Mouse (Mus musculus): ENCODE data around the gene Tfip11. TPM values are rescaled to one million over a fixed set of nuclear protein-coding genes. Genes with fewer than 3 reads are reported as not detected.
"Not testable (repeated sequence)": the region's sequence is repeated elsewhere in the genome, so short reads cannot be mapped to it uniquely, and the experiment has no call there.

The Tfip11 gene
- polyA plus RNA-seq, 1 experiment from 2014 or later: 41.3 TPM

DNA sequence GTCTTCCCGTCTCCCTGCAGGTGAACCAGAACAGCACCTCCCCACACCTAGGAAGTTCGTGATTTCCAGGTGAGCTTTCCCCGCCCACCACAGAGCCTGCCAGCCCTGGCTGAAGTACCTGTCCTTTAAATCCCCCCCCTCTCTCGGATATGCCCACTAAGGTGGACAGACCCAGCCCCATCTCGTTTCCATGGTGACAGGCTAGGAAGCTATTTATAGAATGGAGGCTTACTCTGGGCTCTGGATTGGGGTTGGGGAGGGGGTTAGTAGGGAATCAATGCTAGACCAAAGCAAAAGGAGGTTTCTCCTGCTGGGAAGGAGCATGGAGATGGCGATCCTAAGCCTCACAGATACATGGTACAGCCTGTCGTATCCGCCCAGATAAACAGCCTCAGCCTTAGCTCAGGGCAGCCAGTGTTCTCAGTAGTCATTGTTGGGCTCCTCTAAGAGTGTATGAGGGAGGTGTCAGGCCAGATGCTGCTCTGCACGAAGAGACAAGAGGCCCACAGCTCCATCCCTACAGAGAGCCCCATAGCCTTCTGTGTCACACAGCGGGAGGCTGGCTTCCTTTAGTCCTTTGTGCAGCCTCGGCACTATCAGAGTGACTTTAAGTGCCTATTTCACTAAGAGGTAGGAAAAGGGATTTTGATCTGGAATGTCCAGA lies 12.8 kb upstream of the Tfip11 start:
- peaks cover 3% of the 10 kb centered on the region; the same call in 1 of the 2 replicates for H3K4me1 ChIP-seq
- no peak for DNase-seq (ENCODE audit: low spot score)
- H3K27ac ChIP-seq (replicated peaks): no peak overlapping the region
- H3K9me3 ChIP-seq: no peaks in the 10 kb centered on the region
- no peaks in the 10 kb centered on the region for H3K27me3 ChIP-seq (replicated peaks; ENCODE audit: low read depth, poor library complexity, severe bottlenecking)
- H3K36me3 ChIP-seq (replicated peaks): peaks cover 76% of the 10 kb centered on the region
- no peak overlapping the region for H3K4me3 ChIP-seq
- WGBS: 70% methylated on average over 11 of the region's 11 CpGs

DNA sequence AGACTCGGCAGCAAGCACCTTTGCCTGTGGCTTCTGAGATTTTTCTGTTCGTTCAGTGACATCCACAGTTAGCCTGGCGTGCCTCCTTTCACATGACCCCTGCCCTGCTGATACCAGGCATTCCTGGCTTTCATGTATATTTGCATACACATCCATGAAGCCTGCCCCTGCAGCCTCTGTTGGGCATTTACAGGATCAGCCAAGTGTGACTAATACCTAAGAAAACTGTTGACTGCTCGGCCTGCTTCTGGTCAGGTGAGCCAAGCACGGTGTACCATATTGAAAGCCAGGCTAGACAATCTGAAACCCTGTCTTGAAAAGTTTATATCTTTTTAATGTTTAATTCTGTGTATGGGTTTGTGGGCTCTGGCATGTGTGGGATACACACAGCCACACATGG lies 9.7 kb upstream of the Tfip11 start:
- no peaks in the 10 kb centered on the region for H3K9me3 ChIP-seq
- peaks cover 44% of the 10 kb centered on the region for H3K36me3 ChIP-seq (replicated peaks)
- H3K4me1 ChIP-seq: peaks cover 3% of the 10 kb centered on the region; the same call in 1 of the 2 replicates
- H3K4me3 ChIP-seq: no peak overlapping the region
- H3K27me3 ChIP-seq (replicated peaks; ENCODE audit: low read depth, poor library complexity, severe bottlenecking): no peaks in the 10 kb centered on the region
- H3K27ac ChIP-seq (replicated peaks): no peak overlapping the region
- DNase-seq (ENCODE audit: low spot score): no peak
- 74% methylated on average over 5 of the region's 5 CpGs for WGBS

DNA sequence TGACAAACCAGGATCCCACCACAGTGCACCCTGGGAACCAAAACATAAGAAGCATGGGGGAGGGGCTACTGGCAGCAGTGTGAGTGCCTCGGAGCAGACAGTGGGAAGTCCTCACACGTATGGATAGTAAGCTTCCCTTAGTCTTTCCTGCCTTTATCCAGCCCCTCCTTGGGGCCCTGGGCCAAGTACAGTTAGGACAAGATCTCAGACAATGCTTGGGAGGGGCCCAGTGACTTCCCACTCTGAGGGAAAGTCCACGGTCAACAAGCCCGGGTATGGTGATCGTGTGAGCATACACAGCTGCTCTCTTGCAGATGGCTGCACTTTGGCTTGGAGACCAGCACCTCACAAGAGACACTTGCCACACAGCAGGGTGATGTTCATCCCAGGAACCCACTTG lies 8.8 kb upstream of the Tfip11 start:
- H3K9me3 ChIP-seq: no peaks in the 10 kb centered on the region
- 60% methylated on average over 5 of the region's 5 CpGs for WGBS
- H3K4me3 ChIP-seq: no peak overlapping the region
- peaks cover 36% of the 10 kb centered on the region for H3K36me3 ChIP-seq (replicated peaks)
- DNase-seq (ENCODE audit: low spot score): no peak
- no peaks in the 10 kb centered on the region for H3K27me3 ChIP-seq (replicated peaks; ENCODE audit: low read depth, poor library complexity, severe bottlenecking)
- H3K27ac ChIP-seq (replicated peaks): no peak overlapping the region
- peaks cover 3% of the 10 kb centered on the region; the same call in 1 of the 2 replicates for H3K4me1 ChIP-seq

DNA sequence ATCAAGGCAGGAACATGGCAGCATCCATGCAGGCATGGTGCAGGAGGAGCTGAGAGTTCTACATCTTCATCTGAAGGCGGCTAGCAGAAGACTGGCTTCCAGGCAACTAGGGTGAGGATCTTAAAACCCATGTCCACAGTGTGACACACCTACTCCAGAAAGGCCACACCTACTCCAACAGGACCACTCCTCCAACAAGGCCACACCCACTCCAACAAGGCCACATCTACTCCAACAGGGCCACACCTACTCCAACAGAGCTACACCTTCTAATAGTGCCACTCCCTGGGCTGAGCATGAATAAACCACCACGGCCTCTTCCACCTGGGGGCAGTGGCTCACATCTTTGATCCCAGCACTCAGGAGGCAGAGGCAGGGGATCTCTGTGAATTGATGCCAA lies 6.8 kb upstream of the Tfip11 start:
- H3K4me1 ChIP-seq; H3K4me3 ChIP-seq; H3K9me3 ChIP-seq; DNase-seq (ENCODE audit: low spot score); H3K27ac ChIP-seq (replicated peaks); H3K27me3 ChIP-seq (replicated peaks; ENCODE audit: low read depth, poor library complexity, severe bottlenecking): not testable (repeated sequence)
- 67% methylated on average over 2 of the region's 2 CpGs for WGBS
- H3K36me3 ChIP-seq (replicated peaks): peaks cover 16% of the 10 kb centered on the region

DNA sequence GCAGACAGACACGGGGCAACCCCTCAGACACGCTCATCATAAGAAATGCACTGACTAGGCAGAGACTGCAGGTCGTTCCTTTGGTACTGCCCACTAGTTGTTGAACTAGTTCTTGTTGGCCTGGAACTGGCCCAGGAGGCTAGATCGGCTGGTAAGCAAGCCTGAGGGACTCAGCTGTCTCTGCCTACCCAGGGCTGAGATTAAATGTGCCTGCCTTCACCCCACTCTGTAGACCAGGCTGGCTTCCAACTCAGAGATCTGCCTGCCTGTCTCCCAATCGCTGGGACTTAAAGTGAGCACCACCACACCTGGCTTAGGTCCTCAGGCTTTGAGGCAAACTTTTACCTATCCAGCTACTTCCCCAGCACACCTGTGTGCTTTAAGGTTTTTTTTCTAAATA lies 5.8 kb upstream of the Tfip11 start:
- Histone ChIP-seq H3K4me3 (no peak overlapping the region), H3K4me1 (peaks cover 14% of the 10 kb centered on the region), H3K27me3 (replicated peaks; ENCODE audit: low read depth, poor library complexity, severe bottlenecking) (no peaks in the 10 kb centered on the region), H3K9me3 (no peaks in the 10 kb centered on the region), H3K36me3 (replicated peaks) (peaks cover 7% of the 10 kb centered on the region), H3K27ac (replicated peaks) (no peak overlapping the region)
- WGBS: 74% methylated on average over 5 of the region's 5 CpGs
- DNase-seq (ENCODE audit: low spot score): no peak

DNA sequence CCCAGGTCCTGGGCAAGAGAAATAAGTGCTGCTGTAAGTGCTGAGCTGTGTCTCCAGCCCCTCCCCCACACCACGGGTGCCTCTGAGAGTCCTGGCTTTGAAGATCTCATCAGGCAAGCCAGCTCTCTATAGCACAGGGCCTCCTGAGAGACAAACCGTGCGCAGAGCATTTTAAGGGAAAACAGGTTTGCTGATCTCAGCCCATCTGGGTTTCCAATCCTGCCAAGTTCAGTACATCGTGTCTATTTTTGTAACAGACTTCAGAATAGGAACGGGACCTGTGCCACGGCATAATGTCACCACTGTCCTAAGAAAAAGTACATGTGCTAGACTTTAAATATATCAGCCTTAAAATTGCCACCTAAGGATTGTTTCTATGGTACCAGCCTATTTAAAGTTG lies 5.2 kb upstream of the Tfip11 start:
- Histone ChIP-seq H3K36me3 (replicated peaks) (peaks cover 2% of the 10 kb centered on the region; the same call in 1 of the 2 replicates), H3K27me3 (replicated peaks; ENCODE audit: low read depth, poor library complexity, severe bottlenecking) (no peaks in the 10 kb centered on the region), H3K4me1 (peaks cover 19% of the 10 kb centered on the region), H3K9me3 (no peaks in the 10 kb centered on the region), H3K4me3 (no peak overlapping the region), H3K27ac (replicated peaks) (no peak overlapping the region)
- no peak for DNase-seq (ENCODE audit: low spot score)
- 76% methylated on average over 6 of the region's 6 CpGs for WGBS

DNA sequence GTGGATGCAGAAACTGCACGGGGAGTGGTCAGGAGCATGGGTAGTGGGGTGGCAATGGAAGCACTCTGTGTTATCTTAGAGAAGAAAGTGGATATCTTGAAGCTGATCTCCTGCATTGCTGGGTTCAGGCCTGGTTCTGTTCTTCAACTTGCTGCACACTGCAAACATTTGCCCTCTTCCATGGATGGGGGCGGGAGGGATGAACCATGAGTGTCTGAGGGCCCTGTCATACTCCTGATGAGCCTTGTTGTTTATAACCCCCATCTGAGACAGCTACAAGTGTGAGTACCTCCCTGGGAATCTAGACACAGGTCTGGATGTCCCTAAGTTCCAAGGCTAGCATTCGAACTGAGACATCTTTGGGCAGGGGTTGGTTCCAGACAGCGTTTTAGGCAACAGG lies 4.8 kb upstream of the Tfip11 start:
- Histone ChIP-seq H3K36me3 (replicated peaks) (no peaks in the 10 kb centered on the region), H3K27me3 (replicated peaks; ENCODE audit: low read depth, poor library complexity, severe bottlenecking) (no peaks in the 10 kb centered on the region), H3K4me1 (peaks cover 19% of the 10 kb centered on the region), H3K27ac (replicated peaks) (no peak overlapping the region), H3K4me3 (no peak overlapping the region), H3K9me3 (no peaks in the 10 kb centered on the region)
- 80% methylated on average over 4 of the region's 4 CpGs for WGBS
- DNase-seq (ENCODE audit: low spot score): no peak

DNA sequence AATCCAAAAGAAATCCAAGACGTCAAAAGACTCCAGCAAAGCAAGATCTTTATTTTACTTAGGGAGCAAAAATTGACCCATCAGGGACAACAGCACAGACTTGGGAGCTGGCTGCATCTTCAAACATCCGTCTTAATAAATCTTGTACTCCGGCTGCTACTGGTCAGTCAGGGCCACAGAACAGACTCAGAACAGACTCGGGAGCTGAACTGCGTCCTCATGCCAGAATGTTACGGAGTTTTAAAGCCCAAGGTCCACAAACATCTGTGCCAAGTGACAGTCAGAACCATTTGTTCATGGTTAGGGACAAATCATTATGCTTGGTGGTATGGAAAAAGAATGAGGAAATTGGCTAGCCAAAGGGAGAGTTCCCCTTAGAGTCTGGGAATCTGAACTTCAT lies 2.9 kb upstream of the Tfip11 start:
- H3K4me1 ChIP-seq: peaks cover 27% of the 10 kb centered on the region

DNA sequence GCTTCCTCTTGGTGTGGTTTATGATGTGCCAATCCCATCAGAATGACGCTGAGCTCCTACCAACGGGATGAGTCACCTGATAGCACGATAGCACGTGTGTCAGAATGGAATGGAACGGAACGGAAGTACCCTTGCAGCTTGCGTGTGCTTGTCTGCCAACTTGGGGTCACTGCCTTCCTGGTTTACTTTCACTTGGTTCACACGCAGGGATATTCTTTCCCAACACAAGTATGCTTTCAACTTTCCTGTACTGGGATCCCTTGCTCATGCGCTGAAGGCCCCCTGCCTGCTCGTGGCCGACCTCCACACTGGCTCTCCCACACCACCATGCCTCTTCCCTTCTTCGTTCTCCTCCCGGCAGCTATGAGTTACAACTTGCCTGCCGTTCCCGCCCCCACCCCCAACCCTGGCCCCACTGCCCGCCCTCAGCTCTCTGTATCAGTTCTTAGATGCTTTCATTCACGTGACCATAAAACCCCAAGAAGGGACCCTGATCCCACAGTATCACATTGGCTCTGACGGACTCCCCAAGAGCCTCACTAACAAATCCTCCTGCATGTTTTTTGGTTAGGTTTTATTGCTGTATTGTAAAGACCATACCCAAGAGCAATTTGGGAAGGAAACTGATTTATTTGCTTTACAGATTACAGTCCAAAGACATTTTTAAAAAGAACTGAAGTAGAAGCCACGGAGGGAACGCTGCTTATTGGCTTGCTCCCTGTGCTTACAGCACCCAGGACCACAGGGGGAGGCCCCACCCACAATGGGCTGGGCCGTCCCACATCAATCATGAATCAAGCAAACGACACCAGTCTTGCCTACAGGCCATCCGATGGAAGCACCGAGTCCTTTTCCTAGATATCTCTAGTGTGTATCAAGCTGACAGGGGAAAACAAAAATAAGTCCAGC lies 1.3 kb upstream of the Tfip11 start:
- peaks cover 27% of the 10 kb centered on the region for H3K4me1 ChIP-seq
- peak overlapping the region; percentile 44 for H3K27ac ChIP-seq (replicated peaks)
- H3K27me3 ChIP-seq (replicated peaks; ENCODE audit: low read depth, poor library complexity, severe bottlenecking): no peaks in the 10 kb centered on the region
- H3K36me3 ChIP-seq (replicated peaks): peaks cover 24% of the 10 kb centered on the region
- no peaks in the 10 kb centered on the region for H3K9me3 ChIP-seq
- 34% methylated on average over 24 of the region's 24 CpGs for WGBS
- peak overlapping the region; percentile 99 for H3K4me3 ChIP-seq
- peak; percentile 55 for DNase-seq (ENCODE audit: low spot score)

More for the DNA sequence above, 2.9 kb upstream of the Tfip11 start:
- Histone ChIP-seq H3K4me3 (no peak overlapping the region), H3K9me3 (no peaks in the 10 kb centered on the region), H3K27ac (replicated peaks) (no peak overlapping the region), H3K27me3 (replicated peaks; ENCODE audit: low read depth, poor library complexity, severe bottlenecking) (no peaks in the 10 kb centered on the region), H3K36me3 (replicated peaks) (peaks cover 8% of the 10 kb centered on the region)
- no peak for DNase-seq (ENCODE audit: low spot score)
- WGBS: 91% methylated on average over 6 of the region's 6 CpGs

DNA sequence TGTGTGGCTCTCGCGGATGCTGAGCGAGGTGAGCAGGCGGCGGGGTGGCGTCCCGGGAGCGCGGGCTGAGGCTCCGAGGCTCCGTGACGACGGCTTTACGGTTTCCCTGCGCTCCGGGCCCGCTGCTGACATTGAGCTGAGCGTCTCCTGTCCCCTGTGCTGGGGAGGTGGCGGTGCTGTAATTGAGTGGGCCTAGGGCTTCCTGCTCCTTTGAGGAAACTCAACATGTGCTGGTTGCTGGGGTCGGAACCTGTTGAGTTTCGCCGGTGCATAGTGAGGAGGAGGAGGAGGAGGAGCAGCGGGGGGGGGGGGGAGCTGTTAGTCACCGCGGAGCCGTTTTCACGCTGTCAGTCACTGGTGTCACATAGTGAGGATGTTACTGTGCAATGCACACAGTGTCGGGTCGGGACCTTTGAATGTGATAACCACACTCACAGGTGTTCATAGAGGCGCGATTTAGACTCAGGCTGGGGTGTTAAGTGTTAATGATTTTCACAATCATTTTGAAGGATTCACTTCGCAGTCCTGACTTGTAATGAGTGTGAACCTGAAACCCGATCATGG lies 370 bp downstream of the Tfip11 start:
- whole genome bisulfite sequencing: 2% methylated on average over 33 of the region's 33 CpGs
- Histone ChIP-seq H3K27me3 (replicated peaks; ENCODE audit: low read depth, poor library complexity, severe bottlenecking) (no peaks in the 10 kb centered on the region), H3K4me3 (peak overlapping the region; percentile 99), H3K9me3 (no peaks in the 10 kb centered on the region), H3K36me3 (replicated peaks) (peaks cover 40% of the 10 kb centered on the region), H3K4me1 (peaks cover 27% of the 10 kb centered on the region), H3K27ac (replicated peaks) (peak overlapping the region; percentile 83)
- DNase-seq (ENCODE audit: low spot score): no peak

DNA sequence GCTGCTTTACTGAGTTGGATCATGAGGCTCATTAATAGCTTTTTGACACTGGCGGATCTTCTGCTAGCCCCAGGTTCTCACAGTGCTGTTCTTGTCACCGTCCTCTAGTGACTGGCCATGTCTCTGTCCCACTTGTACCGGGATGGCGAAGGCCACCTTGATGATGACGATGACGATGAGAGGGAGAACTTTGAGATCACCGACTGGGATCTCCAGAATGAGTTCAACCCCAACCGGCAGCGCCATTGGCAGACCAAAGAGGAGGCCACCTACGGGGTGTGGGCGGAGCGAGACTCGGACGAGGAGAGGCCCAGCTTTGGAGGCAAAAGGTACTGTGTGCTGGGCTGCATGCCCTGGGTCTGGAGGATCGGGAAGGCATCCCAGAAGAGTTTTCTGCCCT lies 1.7 kb downstream of the Tfip11 start:
- no peak for DNase-seq (ENCODE audit: low spot score)
- H3K4me1 ChIP-seq: peaks cover 27% of the 10 kb centered on the region
- no peaks in the 10 kb centered on the region for H3K9me3 ChIP-seq
- WGBS: 93% methylated on average over 15 of the region's 15 CpGs
- no peaks in the 10 kb centered on the region for H3K27me3 ChIP-seq (replicated peaks; ENCODE audit: low read depth, poor library complexity, severe bottlenecking)
- 0 out of 2 replicates have a peak overlapping the region, but pooled peaks have one; percentile 99 for H3K4me3 ChIP-seq
- peaks cover 54% of the 10 kb centered on the region for H3K36me3 ChIP-seq (replicated peaks)
- no peak overlapping the region for H3K27ac ChIP-seq (replicated peaks)

DNA sequence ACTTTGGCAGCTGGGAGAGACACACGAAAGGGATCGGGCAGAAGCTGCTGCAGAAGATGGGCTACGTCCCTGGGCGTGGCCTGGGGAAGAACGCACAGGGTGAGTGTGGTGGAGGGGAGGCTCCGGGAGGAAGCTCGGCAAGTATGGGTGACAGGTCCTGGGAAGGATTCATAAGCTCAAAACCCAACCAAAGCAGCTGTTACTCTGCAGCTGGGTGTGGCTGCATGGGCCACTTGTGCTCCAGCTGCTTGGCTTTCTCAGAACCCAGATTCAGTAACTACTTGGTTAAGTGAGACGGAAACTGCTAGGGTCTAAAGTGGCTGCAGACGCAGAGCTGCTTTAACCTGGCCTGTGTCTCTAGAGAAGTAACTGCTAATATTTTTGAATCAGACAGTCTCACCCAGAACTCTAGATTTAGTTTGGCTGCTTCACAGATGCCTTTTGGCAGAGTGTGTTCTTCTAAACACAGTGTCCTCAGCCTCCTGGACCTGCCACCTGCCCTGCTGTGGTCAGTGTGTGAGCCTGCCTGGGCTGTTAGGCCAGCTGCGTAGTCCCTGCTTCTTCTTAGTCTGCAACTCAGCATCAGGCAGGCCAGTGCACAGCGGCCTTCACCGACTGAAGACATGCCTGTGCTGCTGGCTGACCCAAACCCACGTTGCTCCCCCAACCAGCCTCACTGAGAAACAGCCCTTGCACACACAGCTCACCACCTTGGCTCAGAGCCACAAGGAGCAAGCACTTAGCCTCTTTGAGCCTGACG lies 3.8 kb downstream of the Tfip11 start:
- H3K9me3 ChIP-seq: no peaks in the 10 kb centered on the region
- no peak overlapping the region for H3K4me3 ChIP-seq
- DNase-seq (ENCODE audit: low spot score): no peak
- no peaks in the 10 kb centered on the region for H3K27me3 ChIP-seq (replicated peaks; ENCODE audit: low read depth, poor library complexity, severe bottlenecking)
- H3K27ac ChIP-seq (replicated peaks): no peak overlapping the region
- 93% methylated on average over 14 of the region's 14 CpGs for WGBS
- peaks cover 75% of the 10 kb centered on the region for H3K36me3 ChIP-seq (replicated peaks)
- peaks cover 20% of the 10 kb centered on the region for H3K4me1 ChIP-seq
